Mouse (Mus musculus) stomach, embryonic 14.5 days (tissue): ENCODE data around the gene Tedc1. TPM values are rescaled to one million over a fixed set of nuclear protein-coding genes. Genes with fewer than 3 reads are reported as not detected.
"Not testable (repeated sequence)": the region's sequence is repeated elsewhere in the genome, so short reads cannot be mapped to it uniquely, and the experiment has no call there.

Experiments
- ATAC-seq: fragments of 200-750 bp; cut with Nextera tagmentation; 2 replicates; pipeline ENCODE4 v1.8.0; 2017; ENCODE audit warnings: low read depth, moderate TSS enrichment; ENCODE audit not compliant: insufficient number of reproducible peaks, insufficient read depth, low FRiP score
- H3K27ac ChIP-seq: fragments of 300-500 bp; sonication (generic); 2 replicates; pipeline ENCODE4 v1.5.1; 2014; ENCODE audit warnings: mild to moderate bottlenecking, low read length, moderate library complexity, mixed read lengths
- H3K27me3 ChIP-seq: fragments of 300-500 bp; sonication (generic); 2 replicates; pipeline ENCODE4 v1.6.1; 2014; ENCODE audit warnings: low read length, control low read depth, mixed read lengths; ENCODE audit not compliant: control insufficient read depth, insufficient read depth
- H3K36me3 ChIP-seq: fragments of 300-500 bp; sonication (generic); 2 replicates; pipeline ENCODE4 v1.6.1; 2014; ENCODE audit warnings: mild to moderate bottlenecking, control low read depth, low read length, moderate library complexity, mixed read lengths; ENCODE audit not compliant: control insufficient read depth, insufficient read depth
- H3K4me1 ChIP-seq: fragments of 300-500 bp; sonication (generic); 2 replicates; pipeline ENCODE4 v1.6.1; 2014; ENCODE audit warnings: low read length, control low read depth, mixed read lengths; ENCODE audit not compliant: control insufficient read depth, insufficient read depth
- H3K4me2 ChIP-seq: fragments of 300-500 bp; sonication (generic); replicated peaks from 2 replicates; pipeline ENCODE4 v1.6.1; 2014; ENCODE audit warnings: low read depth, low read length, control low read depth
- H3K4me3 ChIP-seq: fragments of 300-500 bp; sonication (generic); 2 replicates; pipeline ENCODE4 v1.5.1; 2014; ENCODE audit warnings: low read depth, low read length, control low read depth
- H3K9ac ChIP-seq: fragments of 300-500 bp; sonication (generic); replicated peaks from 2 replicates; pipeline ENCODE4 v1.6.1; 2014; ENCODE audit warnings: low read depth, mild to moderate bottlenecking, control low read depth, low read length, moderate library complexity, mixed read lengths
- H3K9me3 ChIP-seq: fragments of 300-500 bp; sonication (generic); 2 replicates; pipeline ENCODE4 v1.6.1; 2016; ENCODE audit warnings: low read depth, low read length, control low read depth; ENCODE audit not compliant: control insufficient read depth
- WGBS: fragments of 180-500 bp; shearing (Covaris S2); extraction: QIAGEN DNeasy Blood & Tissue Kit; methylation state at CpG from one replicate; pipeline ENCODE4 v1.1.7; 2014; 5-methylcytosine and 5-hydroxymethylcytosine counted together
- polyA plus RNA-seq: library from polyadenylated mRNA; unstranded; fragments of >200 nt; fragmentation: Nextera tagmentation; extraction: Ambion mirVana; gene quantifications from 2 replicates; pipeline ENCODE4 v1.2.1, GENCODE M21; 2014

Gene Tedc1
- polyA plus RNA-seq, 1 experiment from 2014 or later = 34.7 TPM

DNA sequence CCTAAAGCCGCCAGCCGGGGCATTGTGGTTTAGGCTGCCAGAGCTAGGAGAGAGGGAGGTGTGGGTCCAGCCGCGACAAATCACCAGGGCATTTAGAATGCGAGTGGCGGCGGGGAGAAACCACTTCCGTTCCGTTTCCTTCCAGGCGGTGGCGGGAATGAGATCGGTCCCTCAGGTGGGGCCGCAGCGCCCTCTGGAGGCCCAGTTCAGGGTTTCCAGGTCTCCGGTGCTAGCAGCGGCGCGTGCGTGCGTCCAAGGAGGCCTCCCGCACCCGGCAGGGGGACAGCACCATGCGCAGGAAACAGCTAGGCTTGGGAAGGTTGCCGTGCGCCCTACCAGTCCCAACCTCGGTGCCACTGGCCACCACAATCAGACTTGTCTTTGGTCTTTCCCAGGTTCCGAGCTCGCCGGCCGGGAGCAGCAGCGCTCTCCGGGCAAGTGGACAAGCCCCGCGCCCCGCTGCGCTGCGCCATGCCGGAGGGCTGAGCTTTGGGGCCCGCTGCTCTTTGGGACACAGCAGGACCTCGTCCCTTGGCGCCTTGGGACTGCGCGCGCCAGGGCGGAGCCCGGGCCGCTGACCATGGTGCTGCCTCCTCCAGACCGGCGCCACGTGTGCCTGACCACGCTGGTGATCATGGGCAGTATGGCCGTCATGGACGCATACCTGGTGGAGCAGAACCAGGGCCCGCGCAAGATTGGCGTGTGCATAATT, 31.5 kb downstream of the Tedc1 start:
- Histone ChIP-seq H3K4me2 (peak overlapping the region; percentile 84), H3K9me3 (no peaks in the 10 kb centered on the region), H3K36me3 (no peaks in the 10 kb centered on the region; the same call in 1 of the 2 replicates), H3K4me3 (peak overlapping the region; percentile 26), H3K27me3 (peaks cover 5% of the 10 kb centered on the region; the same call in 1 of the 2 replicates), H3K27ac (no peak overlapping the region), H3K9ac (no peak overlapping the region), H3K4me1 (peaks cover 13% of the 10 kb centered on the region; the same call in 1 of the 2 replicates)
- 4% methylated on average over 55 of the region's 56 CpGs for WGBS
- peak; percentile 57 for ATAC-seq

DNA sequence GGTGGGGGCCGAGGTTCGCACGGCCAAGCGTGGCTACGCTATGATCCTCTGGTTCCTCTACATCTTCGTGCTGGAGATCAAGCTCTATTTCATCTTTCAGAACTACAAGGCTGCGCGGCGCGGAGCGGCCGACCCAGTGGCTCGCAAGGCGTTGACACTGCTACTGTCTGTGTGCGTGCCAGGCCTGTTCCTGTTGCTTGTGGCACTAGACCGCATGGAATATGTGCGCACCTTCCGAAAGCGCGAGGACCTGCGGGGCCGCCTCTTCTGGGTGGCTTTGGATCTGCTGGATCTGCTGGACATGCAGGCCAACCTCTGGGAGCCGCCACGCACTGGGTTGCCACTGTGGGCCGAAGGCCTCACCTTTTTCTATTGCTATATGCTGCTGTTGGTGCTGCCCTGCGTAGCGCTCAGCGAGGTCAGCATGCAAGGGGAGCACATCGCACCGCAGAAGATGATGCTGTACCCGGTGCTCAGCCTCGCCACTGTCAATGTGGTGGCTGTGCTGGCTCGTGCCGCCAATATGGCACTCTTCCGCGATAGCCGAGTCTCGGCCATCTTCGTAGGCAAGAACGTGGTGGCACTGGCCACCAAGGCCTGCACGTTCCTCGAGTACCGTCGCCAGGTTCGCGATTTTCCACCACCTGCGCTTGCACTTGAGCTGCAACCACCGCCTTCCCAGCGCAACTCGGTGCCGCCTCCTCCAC, 32.3 kb downstream of the Tedc1 start:
- Histone ChIP-seq H3K27ac (no peak overlapping the region), H3K36me3 (no peaks in the 10 kb centered on the region; the same call in 1 of the 2 replicates), H3K4me3 (no peak overlapping the region), H3K4me1 (peaks cover 13% of the 10 kb centered on the region; the same call in 1 of the 2 replicates), H3K4me2 (peak overlapping the region; percentile 84), H3K27me3 (peaks cover 5% of the 10 kb centered on the region; the same call in 1 of the 2 replicates), H3K9me3 (no peaks in the 10 kb centered on the region), H3K9ac (no peak overlapping the region)
- ATAC-seq = no peak
- 85% methylated on average over 51 of the region's 51 CpGs for WGBS

GRCm38 (mm10) chr12:113193423-113193822, 37.2 kb downstream of the Tedc1 start:
- H3K27me3 ChIP-seq = no peaks in the 10 kb centered on the region
- ATAC-seq = no peak
- no peak overlapping the region for H3K9ac ChIP-seq
- no peaks in the 10 kb centered on the region; the same call in 1 of the 2 replicates for H3K36me3 ChIP-seq
- no peaks in the 10 kb centered on the region for H3K9me3 ChIP-seq
- 50% methylated on average over 2 of the region's 2 CpGs for WGBS
- no peak overlapping the region for H3K4me2 ChIP-seq
- H3K4me3 ChIP-seq = no peak overlapping the region
- no peak overlapping the region for H3K27ac ChIP-seq
- no peaks in the 10 kb centered on the region for H3K4me1 ChIP-seq

- 84% methylated on average over 3 of the region's 6 CpGs for WGBS
Measured at GRCm38 (mm10) chr12:113199132-113199531, 42.9 kb downstream of the Tedc1 start.

GRCm38 (mm10) chr12:113201301-113201700, 45.1 kb downstream of the Tedc1 start:
- Histone ChIP-seq H3K4me3 (no peak overlapping the region), H3K9me3 (0 out of 2 replicates have a peak, but pooled peaks cover 3% of the 10 kb centered on the region), H3K4me2 (no peak overlapping the region), H3K4me1 (no peaks in the 10 kb centered on the region), H3K36me3 (no peaks in the 10 kb centered on the region), H3K27me3 (no peaks in the 10 kb centered on the region), H3K9ac (no peak overlapping the region), H3K27ac (no peak overlapping the region)
- no peak for ATAC-seq
- WGBS = 87% methylated on average over 4 of the region's 4 CpGs

More at GRCm38 (mm10) chr12:113199132-113199531, 42.9 kb downstream of the Tedc1 start:
- H3K9ac ChIP-seq, H3K27ac ChIP-seq, H3K9me3 ChIP-seq, H3K27me3 ChIP-seq, H3K4me1 ChIP-seq, ATAC-seq, H3K36me3 ChIP-seq, H3K4me2 ChIP-seq, H3K4me3 ChIP-seq: not testable (repeated sequence)

- Histone ChIP-seq H3K9me3 (0 out of 2 replicates have a peak, but pooled peaks cover 3% of the 10 kb centered on the region), H3K4me3 (no peak overlapping the region), H3K36me3 (no peaks in the 10 kb centered on the region), H3K27ac (no peak overlapping the region), H3K27me3 (no peaks in the 10 kb centered on the region), H3K4me2 (no peak overlapping the region), H3K9ac (no peak overlapping the region), H3K4me1 (no peaks in the 10 kb centered on the region)
- ATAC-seq = no peak
Measured at GRCm38 (mm10) chr12:113202008-113202407, 45.8 kb downstream of the Tedc1 start.

- WGBS = 80% methylated on average over 7 of the region's 7 CpGs
- no peak overlapping the region for H3K27ac ChIP-seq
- no peak overlapping the region for H3K4me2 ChIP-seq
- H3K4me3 ChIP-seq = no peak overlapping the region
- no peak for ATAC-seq
- H3K9ac ChIP-seq = no peak overlapping the region
- no peaks in the 10 kb centered on the region for H3K27me3 ChIP-seq
- no peaks in the 10 kb centered on the region for H3K36me3 ChIP-seq
- no peaks in the 10 kb centered on the region for H3K4me1 ChIP-seq
- H3K9me3 ChIP-seq = 0 out of 2 replicates have a peak, but pooled peaks cover 3% of the 10 kb centered on the region
Measured at GRCm38 (mm10) chr12:113203522-113203921, 47.3 kb downstream of the Tedc1 start.

DNA sequence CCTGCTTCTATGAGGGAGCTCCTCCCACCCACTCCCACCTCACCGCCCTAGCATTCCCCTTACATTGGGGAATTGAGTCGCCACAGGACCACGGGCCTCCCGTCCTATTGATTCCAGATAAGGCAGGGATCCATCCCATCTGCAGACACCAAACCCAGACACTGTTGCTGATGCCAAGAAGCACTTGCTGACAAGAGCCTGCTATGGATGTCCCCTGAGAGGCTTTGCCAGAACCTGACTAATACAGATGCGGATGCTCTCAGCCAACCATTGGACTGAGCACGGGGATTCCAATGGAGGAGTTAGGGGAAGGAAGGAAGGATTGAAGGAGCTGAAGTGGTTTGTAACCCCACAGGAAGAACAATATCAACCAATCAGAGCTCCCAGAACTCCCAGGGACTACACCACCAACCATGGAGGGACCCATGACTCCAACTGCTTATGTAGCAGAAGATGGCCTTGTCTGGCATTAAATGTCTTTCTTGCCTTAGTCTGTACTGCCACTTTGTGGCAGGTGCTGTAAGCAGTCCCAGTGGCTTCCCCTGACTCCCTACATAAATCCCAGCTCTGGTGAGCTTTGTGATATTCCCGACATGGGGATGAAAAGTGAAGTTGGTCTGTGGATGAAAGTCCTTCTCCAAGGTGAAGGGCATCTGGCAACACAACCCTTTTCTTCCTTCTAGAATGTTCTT, 49.2 kb downstream of the Tedc1 start:
- Histone ChIP-seq H3K4me1 (no peaks in the 10 kb centered on the region), H3K9ac (no peak overlapping the region), H3K27me3 (no peaks in the 10 kb centered on the region), H3K4me2 (no peak overlapping the region), H3K9me3 (0 out of 2 replicates have a peak, but pooled peaks cover 3% of the 10 kb centered on the region), H3K27ac (no peak overlapping the region), H3K4me3 (no peak overlapping the region), H3K36me3 (no peaks in the 10 kb centered on the region)
- ATAC-seq = no peak
- WGBS = 83% methylated on average over 7 of the region's 7 CpGs
